Mouse (Mus musculus) stomach, postnatal 0 days (tissue): Measurements from ENCODE around the gene Zfp697. TPM values are rescaled to one million over a fixed set of nuclear protein-coding genes. Genes with fewer than 3 reads are reported as not detected.

Experiments
- ATAC-seq: fragments of 200-750 bp; cut with Nextera tagmentation; 2 replicates; pipeline ENCODE4 v1.8.0; 2017; ENCODE audit not compliant: low FRiP score, low TSS enrichment
- DNase-seq: peaks from one replicate; pipeline ENCODE4 v3.0.0-alpha.2; 2016; ENCODE audit warnings: low spot score
- H3K27ac ChIP-seq: fragments of 300-500 bp; sonication (generic); replicated peaks from 2 replicates; pipeline ENCODE4 v1.5.1; 2014; ENCODE audit warnings: mild to moderate bottlenecking, control low read depth
- H3K27me3 ChIP-seq: fragments of 300-500 bp; sonication (generic); 2 replicates; pipeline ENCODE4 v1.6.1; 2014; ENCODE audit warnings: low read length; ENCODE audit not compliant: control insufficient read depth, insufficient read depth
- H3K36me3 ChIP-seq: fragments of 300-500 bp; sonication (generic); 2 replicates; pipeline ENCODE4 v1.6.1; 2014; ENCODE audit warnings: low read length, mixed read lengths; ENCODE audit not compliant: control insufficient read depth, insufficient read depth
- H3K4me1 ChIP-seq: fragments of 300-500 bp; sonication (generic); replicated peaks from 2 replicates; pipeline ENCODE4 v1.6.1; 2014; ENCODE audit warnings: antibody characterized with exemption; ENCODE audit not compliant: control insufficient read depth, insufficient read depth
- H3K4me2 ChIP-seq: fragments of 300-500 bp; sonication (generic); replicated peaks from 2 replicates; pipeline ENCODE4 v1.6.1; 2014; ENCODE audit warnings: low read depth, mild to moderate bottlenecking, control low read depth, moderate library complexity
- H3K4me3 ChIP-seq: fragments of 300-500 bp; sonication (generic); 2 replicates; pipeline ENCODE4 v1.5.1; 2014; ENCODE audit warnings: low read depth, low read length, control low read depth
- H3K9ac ChIP-seq: fragments of 300-500 bp; sonication (generic); 2 replicates; pipeline ENCODE4 v1.6.1; 2014; ENCODE audit warnings: mild to moderate bottlenecking, low read length, control low read depth, mixed read lengths
- H3K9me3 ChIP-seq: fragments of 300-500 bp; sonication (generic); 2 replicates; pipeline ENCODE4 v1.6.1; 2016; ENCODE audit warnings: low read length; ENCODE audit not compliant: control insufficient read depth
- CTCF ChIP-seq: IDR thresholded peaks from 2 replicates; pipeline ENCODE4 v1.5.1; 2016; ENCODE audit warnings: antibody characterized with exemption, low read depth, mild to moderate bottlenecking, moderate library complexity
- EP300 ChIP-seq: optimal IDR thresholded peaks from 2 replicates; pipeline ENCODE3; 2016; ENCODE audit warnings: antibody characterized with exemption
- WGBS: fragments of 180-500 bp; shearing (Covaris S2); extraction: QIAGEN DNeasy Blood & Tissue Kit; methylation state at CpG from one replicate; pipeline ENCODE4 v1.1.7; 2014; 5-methylcytosine and 5-hydroxymethylcytosine counted together
- polyA plus RNA-seq: library from polyadenylated mRNA; unstranded; fragments of >200 nt; fragmentation: Nextera tagmentation; extraction: Ambion mirVana; gene quantifications from 2 replicates; pipeline ENCODE4 v1.2.1, GENCODE M21; 2015

Zfp697 gene
- polyA plus RNA-seq, 1 experiment from 2014 or later = 2.1 TPM

- no peaks in the 10 kb centered on the region for H3K9me3 ChIP-seq
- H3K27ac ChIP-seq = no peak overlapping the region
- H3K4me3 ChIP-seq = no peak overlapping the region
- 78% methylated on average over 3 of the region's 3 CpGs for WGBS
- no peak overlapping the region for H3K4me2 ChIP-seq
- H3K4me1 ChIP-seq = no peaks in the 10 kb centered on the region
- H3K27me3 ChIP-seq = no peaks in the 10 kb centered on the region
- no peaks in the 10 kb centered on the region for H3K36me3 ChIP-seq
- ATAC-seq (no peak), DNase-seq (no peak)
- H3K9ac ChIP-seq = no peak overlapping the region
- no peak for TF ChIP-seq EP300
- no peak for TF ChIP-seq CTCF
Observed at GRCm38 (mm10) chr3:98366086-98366485, 16.2 kb upstream of the Zfp697 start.

DNA sequence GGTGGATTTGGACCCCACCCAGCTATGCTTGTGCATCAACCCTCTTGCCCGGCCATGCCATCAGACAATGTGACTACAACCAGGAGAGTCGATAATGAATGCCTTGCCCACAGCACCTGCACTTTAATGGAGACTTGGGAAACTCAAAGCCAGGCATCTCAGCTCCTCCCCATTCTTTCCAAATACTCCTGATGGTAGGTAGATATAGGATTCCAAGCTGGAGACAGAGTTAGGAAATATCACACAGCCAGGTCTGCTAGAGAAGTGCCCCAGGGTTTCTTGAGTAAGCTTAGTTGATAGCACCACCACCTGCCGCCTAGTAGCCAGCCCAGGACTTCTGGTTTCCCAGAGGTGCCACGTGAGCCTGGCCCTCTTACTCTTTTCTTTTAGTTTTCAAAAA, 15.4 kb upstream of the Zfp697 start:
- no peak overlapping the region for H3K27ac ChIP-seq
- no peak overlapping the region for H3K9ac ChIP-seq
- ATAC-seq (no peak), DNase-seq (no peak)
- no peaks in the 10 kb centered on the region for H3K36me3 ChIP-seq
- no peaks in the 10 kb centered on the region for H3K9me3 ChIP-seq
- H3K4me1 ChIP-seq = no peaks in the 10 kb centered on the region
- H3K27me3 ChIP-seq = no peaks in the 10 kb centered on the region
- H3K4me2 ChIP-seq = no peak overlapping the region
- no peak for TF ChIP-seq EP300
- TF ChIP-seq CTCF = no peak
- 66% methylated on average over 4 of the region's 4 CpGs for WGBS
- no peak overlapping the region for H3K4me3 ChIP-seq

DNA sequence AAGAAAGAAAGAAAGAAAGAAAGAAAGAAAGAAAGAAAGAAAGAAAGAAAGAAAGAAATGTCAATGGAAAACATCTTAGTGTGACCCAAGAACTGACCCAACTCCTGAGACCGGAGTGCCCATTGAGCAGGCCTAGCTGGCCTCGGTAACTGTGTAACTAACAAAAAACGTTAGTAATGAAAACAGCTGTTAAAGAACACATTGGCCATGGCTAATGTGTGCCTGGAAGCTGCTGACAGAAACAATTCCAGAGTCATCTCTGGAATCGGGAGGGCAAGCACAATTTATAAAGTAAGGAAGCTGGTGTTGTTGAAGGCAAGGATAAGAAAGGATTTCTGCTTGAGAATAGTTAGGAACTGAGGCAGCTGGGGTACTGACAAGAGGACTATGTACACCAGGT, 14.0 kb upstream of the Zfp697 start:
- H3K9ac ChIP-seq = no peak overlapping the region
- H3K4me1 ChIP-seq = no peaks in the 10 kb centered on the region
- no peaks in the 10 kb centered on the region for H3K9me3 ChIP-seq
- ATAC-seq (no peak), DNase-seq (no peak)
- TF ChIP-seq EP300 (no peak), CTCF (no peak)
- no peak overlapping the region for H3K4me2 ChIP-seq
- no peak overlapping the region for H3K4me3 ChIP-seq
- H3K36me3 ChIP-seq = no peaks in the 10 kb centered on the region
- no peaks in the 10 kb centered on the region for H3K27me3 ChIP-seq
- H3K27ac ChIP-seq = no peak overlapping the region
- 55% methylated on average over 4 of the region's 4 CpGs for WGBS

GRCm38 (mm10) chr3:98368776-98369175, 13.5 kb upstream of the Zfp697 start:
- Histone ChIP-seq H3K4me1 (no peaks in the 10 kb centered on the region), H3K27me3 (no peaks in the 10 kb centered on the region), H3K4me3 (no peak overlapping the region), H3K9ac (no peak overlapping the region), H3K27ac (no peak overlapping the region), H3K4me2 (no peak overlapping the region), H3K9me3 (no peaks in the 10 kb centered on the region), H3K36me3 (no peaks in the 10 kb centered on the region)
- TF ChIP-seq CTCF = no peak
- DNase-seq = no peak
- WGBS = 97% methylated on average over 2 of the region's 2 CpGs
- ATAC-seq = no peak

- TF ChIP-seq EP300 = no peak
- no peak for TF ChIP-seq CTCF
- Histone ChIP-seq H3K27me3 (no peaks in the 10 kb centered on the region), H3K4me1 (no peaks in the 10 kb centered on the region), H3K9me3 (no peaks in the 10 kb centered on the region), H3K4me3 (no peak overlapping the region), H3K9ac (no peak overlapping the region), H3K4me2 (no peak overlapping the region), H3K27ac (no peak overlapping the region), H3K36me3 (no peaks in the 10 kb centered on the region)
- ATAC-seq (no peak), DNase-seq (no peak)
- WGBS = 42% methylated on average over 3 of the region's 3 CpGs
Observed at GRCm38 (mm10) chr3:98374062-98374719, 8.1 kb upstream of the Zfp697 start.

DNA sequence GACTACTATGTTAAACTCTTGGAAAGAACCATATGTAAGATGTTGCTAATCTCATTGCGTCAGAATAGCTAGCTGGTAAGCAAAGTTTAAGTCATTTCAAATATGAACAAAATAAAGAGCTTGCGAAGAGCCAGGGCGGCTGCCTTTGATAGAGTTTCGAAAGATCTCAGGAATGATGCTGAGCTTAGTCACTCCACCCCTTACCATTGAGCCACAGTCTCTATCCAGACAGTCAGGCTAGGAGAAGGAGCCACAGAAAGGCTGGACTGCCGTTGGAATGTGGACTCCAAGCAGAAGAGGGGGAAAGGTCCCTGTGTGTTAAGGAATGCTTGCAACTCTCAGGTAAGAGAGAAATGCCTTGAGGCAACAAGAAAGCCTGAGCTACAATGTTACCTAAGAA, 7.3 kb upstream of the Zfp697 start:
- no peak for DNase-seq
- no peak overlapping the region for H3K9ac ChIP-seq
- ATAC-seq = no peak

More for the DNA sequence above, 7.3 kb upstream of the Zfp697 start:
- H3K27ac ChIP-seq = no peak overlapping the region
- no peaks in the 10 kb centered on the region for H3K36me3 ChIP-seq
- H3K27me3 ChIP-seq = no peaks in the 10 kb centered on the region
- H3K4me3 ChIP-seq = no peak overlapping the region
- TF ChIP-seq EP300 (no peak), CTCF (no peak)
- 69% methylated on average over 5 of the region's 5 CpGs for WGBS
- H3K4me1 ChIP-seq = no peaks in the 10 kb centered on the region
- H3K4me2 ChIP-seq = no peak overlapping the region
- no peaks in the 10 kb centered on the region for H3K9me3 ChIP-seq
